Mouse (Mus musculus) naive thymus-derived CD4-positive, alpha-beta T cell, adult 2 months (primary cell): ENCODE measurements around the gene Slc43a2.
A peak's percentile ranks its signal among the peaks of the same experiment; 100 is the strongest.
"Not testable (repeated sequence)": the region's sequence is repeated elsewhere in the genome, so short reads cannot be mapped to it uniquely, and the experiment has no call there.

Source experiments
- DNase-seq: peaks from one replicate; pipeline ENCODE4 v3.0.0-alpha.2; 2011; ENCODE audit warnings: low read depth

Slc43a2 gene

DNA sequence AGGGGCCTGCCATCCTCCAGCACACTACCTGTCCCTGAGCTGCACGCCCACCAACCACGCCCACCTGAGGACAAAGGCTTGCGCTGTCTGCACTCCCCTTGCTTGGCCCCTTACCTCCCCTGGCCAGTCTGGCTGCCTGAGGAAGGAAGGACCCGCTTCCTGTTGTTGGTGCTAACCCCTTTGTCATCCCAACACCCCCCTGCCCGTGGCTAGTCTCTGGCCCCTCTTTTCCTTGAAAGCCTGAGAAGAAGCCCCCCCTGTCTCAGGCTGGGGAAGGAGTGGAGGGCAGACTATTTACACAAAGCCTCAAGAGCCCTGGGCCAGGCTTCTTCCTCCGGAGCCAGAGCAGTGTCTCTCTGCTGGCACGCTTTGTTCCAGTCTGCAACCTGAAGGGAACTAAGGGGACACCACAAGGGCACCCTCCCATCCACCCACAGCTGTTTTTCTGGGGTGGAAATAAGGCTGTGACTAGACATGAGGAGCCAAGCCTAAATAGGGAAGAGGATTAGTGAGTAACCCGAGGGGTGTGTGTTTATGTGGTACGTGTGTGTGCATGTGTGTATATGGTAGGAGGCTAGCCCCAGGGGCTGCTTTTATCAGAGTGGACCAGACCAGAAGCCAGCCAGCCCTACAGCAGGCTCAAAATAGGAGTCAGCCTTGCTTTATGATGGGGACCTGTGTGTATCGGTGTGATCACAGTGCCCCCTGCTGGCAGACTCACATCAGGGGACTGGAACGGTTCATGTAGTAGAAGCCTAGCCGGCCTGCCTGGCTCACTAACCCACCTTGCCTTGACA is 41.6 kb downstream of the Slc43a2 start:
- peak; percentile 96 for DNase-seq

DNA sequence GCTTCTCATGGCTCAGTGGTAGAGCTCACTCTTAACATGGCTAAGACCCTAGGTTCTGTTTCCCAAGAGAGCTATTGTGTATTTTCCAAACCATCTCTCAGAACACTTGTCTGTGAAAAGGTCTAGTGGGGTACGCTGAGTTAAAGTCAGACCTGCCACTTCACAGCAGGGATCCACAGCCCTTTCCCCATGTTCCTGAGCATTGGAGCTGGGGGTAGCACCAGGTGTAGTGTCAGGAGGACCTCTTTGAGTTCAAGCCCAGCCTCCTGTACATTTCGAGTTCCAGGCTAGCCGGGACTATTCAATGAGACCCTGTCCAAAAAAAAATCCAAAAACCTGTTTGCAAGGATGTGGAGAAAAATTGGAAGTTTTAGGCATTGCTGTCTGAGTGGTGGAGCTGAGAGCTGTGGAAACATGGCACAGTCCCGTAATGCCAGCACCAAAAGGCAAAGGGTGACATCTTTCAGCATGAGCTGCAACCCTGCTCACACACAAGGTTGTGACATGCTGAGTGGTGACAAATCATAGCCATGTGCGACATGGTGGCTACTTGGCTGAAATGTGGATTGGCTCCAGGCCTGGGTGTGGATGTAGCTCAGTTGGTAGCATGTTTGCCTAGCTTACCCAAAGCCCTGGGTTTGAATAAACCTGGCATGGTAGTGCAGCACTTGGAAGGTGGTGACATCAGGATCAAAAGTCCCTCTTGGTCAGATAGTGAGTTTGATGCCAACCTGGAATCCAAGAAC is 43.1 kb downstream of the Slc43a2 start:
- DNase-seq = no peak

GRCm38 (mm10) chr11:75575560-75576123 is 44.1 kb downstream of the Slc43a2 start:
- no peak for DNase-seq

DNA sequence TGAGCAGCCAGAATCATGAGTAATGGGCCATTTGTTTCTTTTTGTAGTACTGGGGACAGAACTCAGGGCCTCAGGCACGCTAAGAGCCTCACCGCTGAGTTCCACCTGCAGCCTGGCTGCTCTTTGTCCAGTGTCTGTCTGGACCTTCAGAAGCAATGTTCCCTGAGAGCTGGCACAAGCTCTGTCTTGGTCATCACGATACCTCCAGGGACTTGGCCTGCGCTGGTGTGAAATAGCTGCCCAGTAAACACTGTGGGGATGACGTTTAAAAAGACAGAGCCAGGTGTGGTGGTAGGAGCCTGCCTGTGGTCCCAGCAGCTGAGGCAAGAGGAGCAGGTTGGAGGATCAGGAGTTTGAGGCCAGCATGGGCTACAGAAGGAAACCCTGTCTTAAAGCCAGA is 47.1 kb downstream of the Slc43a2 start:
- no peak for DNase-seq

DNA sequence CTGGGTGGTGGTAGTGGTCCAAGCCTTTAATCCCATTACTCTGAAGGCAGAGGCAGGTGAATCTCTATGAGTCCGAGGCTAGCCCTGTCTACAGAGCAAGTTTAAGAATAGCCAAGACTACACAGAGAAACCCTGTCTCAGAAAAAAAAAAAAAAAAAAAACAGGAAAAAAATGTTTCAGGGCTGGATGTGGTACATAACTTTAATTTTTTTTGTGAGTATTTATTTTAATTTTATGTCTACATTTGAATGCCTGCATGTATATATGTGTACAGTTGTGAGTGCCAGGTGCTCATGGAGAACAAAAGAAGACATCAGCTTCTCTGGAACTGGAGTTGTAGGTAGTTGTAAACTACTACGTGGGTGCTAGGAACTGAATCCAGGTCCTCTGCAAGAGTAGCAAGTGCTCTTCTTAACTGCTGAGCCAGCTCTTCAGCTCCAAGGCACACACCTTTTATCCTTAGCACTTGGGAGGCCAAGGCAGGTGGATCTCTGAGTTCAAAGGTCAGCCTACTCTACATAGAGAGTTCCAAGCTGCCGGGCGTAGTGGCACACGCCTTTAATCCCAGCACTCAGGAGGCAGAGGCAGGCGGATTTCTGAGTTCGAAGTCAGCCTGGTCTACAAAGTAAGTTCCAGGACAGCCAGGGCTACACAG is 50.1 kb downstream of the Slc43a2 start:
- DNase-seq = no peak

DNA sequence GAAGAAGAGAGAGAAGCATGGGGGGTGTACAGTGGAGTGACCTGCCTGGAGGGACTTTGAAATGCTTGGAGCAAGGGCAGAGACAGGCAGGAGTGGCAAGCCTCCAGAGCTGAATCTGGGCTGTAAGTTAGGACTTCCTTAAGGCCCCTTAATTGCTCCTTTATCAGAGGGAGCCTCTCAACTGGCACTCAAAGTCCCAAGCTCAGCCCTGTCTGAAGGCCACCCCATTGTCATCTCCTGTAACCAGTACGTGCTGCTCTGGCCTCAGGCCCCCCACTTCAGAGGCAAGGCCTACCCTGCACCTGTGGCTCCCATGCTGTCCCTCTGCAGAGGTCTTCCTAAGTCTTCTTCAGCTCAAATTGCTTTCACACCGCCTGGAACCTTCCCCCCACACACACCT is 52.0 kb downstream of the Slc43a2 start:
- no peak for DNase-seq

DNA sequence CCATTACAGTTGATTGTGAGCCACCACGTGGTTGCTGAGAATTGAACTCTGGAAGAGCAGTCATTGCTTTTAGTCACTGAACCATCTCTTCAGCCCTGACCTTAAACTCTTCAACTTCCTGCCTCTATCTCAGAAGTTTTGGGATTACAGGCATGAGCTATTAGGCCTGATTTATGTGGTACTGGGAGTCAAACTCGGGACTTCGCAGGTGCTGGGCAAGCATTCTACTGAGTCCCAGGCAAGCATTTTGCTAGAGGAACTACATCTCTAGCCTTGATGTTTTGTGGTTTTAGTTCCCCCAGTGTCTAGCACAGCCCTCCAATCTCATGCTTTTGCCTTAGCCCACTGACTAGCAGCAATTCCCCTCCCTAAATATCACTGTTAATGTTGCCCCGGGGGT is 53.6 kb downstream of the Slc43a2 start:
- DNase-seq = no peak

- DNase-seq = no peak
These were observed 54.5 kb downstream of the Slc43a2 start for GRCm38 (mm10) chr11:75585978-75586377.

- DNase-seq = no peak
These were observed 55.5 kb downstream of the Slc43a2 start for GRCm38 (mm10) chr11:75586963-75587362.

GRCm38 (mm10) chr11:75587493-75588284 is 56.2 kb downstream of the Slc43a2 start, which contains the start of gene Pitpna:
TSS of gene Pitpna (plus strand) at chr11:75588097.
- DNase-seq = peak; percentile 97

- no peak for DNase-seq
These were observed 56.9 kb downstream of the Slc43a2 start for GRCm38 (mm10) chr11:75588285-75588941.

- DNase-seq = no peak
These were observed 61.1 kb downstream of the Slc43a2 start for GRCm38 (mm10) chr11:75592612-75593011.

- peak; percentile 36 for DNase-seq
These were observed 62.9 kb downstream of the Slc43a2 start for GRCm38 (mm10) chr11:75594431-75594830.

DNA sequence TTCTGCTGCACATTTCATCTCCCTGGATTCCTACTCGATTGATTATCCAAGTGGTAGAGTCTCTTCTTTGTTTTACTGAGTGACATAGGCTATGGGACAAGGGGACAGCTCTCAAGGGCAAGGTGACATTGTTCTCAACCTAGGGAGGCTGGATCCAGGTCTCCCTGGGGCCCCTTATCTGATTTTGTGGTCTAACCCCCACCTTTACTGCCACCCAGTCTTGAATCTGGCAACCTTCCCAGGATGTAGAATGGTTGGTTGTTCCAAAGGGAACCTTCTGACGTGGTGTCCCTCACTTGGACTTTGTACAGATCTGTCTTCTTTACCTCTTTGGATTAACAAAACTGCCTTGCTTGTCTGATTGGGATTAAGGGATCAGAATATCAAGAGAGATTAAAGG is 63.9 kb downstream of the Slc43a2 start:
- DNase-seq = no peak

DNA sequence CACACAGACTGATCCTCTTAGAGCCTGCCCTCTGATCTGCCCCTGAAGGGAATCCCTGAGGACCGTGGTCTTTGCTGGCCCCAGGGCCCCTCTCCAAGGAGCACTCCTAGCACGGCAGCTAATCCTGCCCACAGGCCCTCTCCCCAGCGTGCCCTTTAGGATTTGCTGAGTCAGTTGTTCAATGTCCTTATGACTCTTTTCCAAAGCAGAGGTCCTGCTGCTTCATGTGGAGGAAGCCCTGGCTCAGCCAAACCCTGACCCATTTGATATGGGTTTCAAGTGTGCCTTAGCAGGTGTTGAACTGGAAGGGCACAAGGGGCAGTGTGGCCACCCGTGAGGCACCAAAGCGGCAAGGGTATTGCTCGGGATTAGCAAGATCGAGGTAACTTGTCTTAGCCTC is 64.3 kb downstream of the Slc43a2 start:
- no peak for DNase-seq

GRCm38 (mm10) chr11:75596726-75597255 is 65.3 kb downstream of the Slc43a2 start:
- DNase-seq = no peak

GRCm38 (mm10) chr11:75598004-75598403 is 66.5 kb downstream of the Slc43a2 start:
- no peak for DNase-seq

- DNase-seq = not testable (repeated sequence)
These were observed 68.3 kb downstream of the Slc43a2 start for GRCm38 (mm10) chr11:75599802-75600201.

GRCm38 (mm10) chr11:75604826-75605225 is 73.3 kb downstream of the Slc43a2 start:
- DNase-seq = no peak

- DNase-seq = no peak
These were observed 73.8 kb downstream of the Slc43a2 start for GRCm38 (mm10) chr11:75605318-75605717.

DNA sequence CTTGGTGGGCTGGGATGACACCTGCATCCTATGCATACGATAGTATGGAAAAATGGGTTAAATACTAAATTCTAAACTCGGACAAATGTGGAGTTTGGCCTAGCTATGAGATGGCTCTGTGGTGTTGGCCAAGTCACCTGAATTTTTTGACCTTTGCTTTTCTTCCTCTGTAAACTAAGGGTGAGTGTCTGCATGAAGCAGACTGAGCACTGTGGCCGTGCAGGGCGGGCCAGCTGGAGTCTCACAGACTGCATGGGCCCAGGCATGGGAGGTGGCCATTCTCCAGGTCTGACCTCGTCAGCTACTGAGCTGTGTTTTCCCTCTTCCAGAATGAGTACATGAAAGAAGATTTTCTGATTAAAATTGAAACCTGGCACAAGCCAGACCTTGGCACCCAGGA is 77.3 kb downstream of the Slc43a2 start:
- DNase-seq = no peak
